Mouse (Mus musculus): ENCODE measurements around the gene Hist1h2bq.

Gene Hist1h2bq

GRCm38 (mm10) chr13:21787760-21788593, 22.0 kb downstream of the Hist1h2bq start:
- DNase-seq, result no peak

- DNase-seq, result peak; percentile 64 to 65
Observed at GRCm38 (mm10) chr13:21786899-21787629, 22.9 kb downstream of the Hist1h2bq start, which contains the start of the genes Hist1h2an and Hist1h2bp. Hist1h2an (minus strand) TSS chr13:21787218. Hist1h2bp (plus strand) TSS chr13:21787461.

GRCm38 (mm10) chr13:21786189-21786898, 23.7 kb downstream of the Hist1h2bq start:
- no peak for DNase-seq

- no peak for DNase-seq
Observed at GRCm38 (mm10) chr13:21784311-21784710, 25.7 kb downstream of the Hist1h2bq start.

GRCm38 (mm10) chr13:21783734-21784161, 26.2 kb downstream of the Hist1h2bq start:
- no peak for DNase-seq

GRCm38 (mm10) chr13:21783255-21783617, 26.8 kb downstream of the Hist1h2bq start, which contains the start of gene Hist1h3i:
Hist1h3i (minus strand) TSS chr13:21783370.
- peak; percentile 24 to 38 for DNase-seq

GRCm38 (mm10) chr13:21782361-21783254, 27.4 kb downstream of the Hist1h2bq start:
- peak; percentile 17 to 22 for DNase-seq

GRCm38 (mm10) chr13:21781639-21782038, 28.4 kb downstream of the Hist1h2bq start:
- DNase-seq, result no peak

- DNase-seq, result no peak
Observed at GRCm38 (mm10) chr13:21781021-21781555, 28.9 kb downstream of the Hist1h2bq start.

- peak; percentile 37 to 42 for DNase-seq
Observed at GRCm38 (mm10) chr13:21779767-21780731, 29.9 kb downstream of the Hist1h2bq start, which contains the start of gene Hist1h1b. Hist1h1b (minus strand) TSS chr13:21780625.

- DNase-seq, result peak; percentile 43 to 48
Observed at GRCm38 (mm10) chr13:21778814-21779766, 30.9 kb downstream of the Hist1h2bq start.
